In genomic region chr7:122575056-122575455, GRCm38 (mm10) we compare ENCODE assay signal across 23 mouse cellular contexts.
A peak's percentile ranks its signal among the peaks of the same experiment; 100 is the strongest.
DNase-seq lines count a peak whose midpoint lies in the region; ATAC-seq lines count a peak whose summit lies in the region.
"Had no signal": no experiment of that assay in that cellular context is flagged by ENCODE, and none has a peak within 500 bp of the region (broad histone marks: within the 10 kb centered on the region; RNA-seq: fewer than 3 reads in every experiment).

No protein-coding gene starts in this region.

- 0 out of 2 replicates have a peak, but pooled peaks have one; percentile 7 for ATAC-seq in frontal cortex, adult (ENCODE audit: low TSS enrichment)
- ATAC-seq in kidney, embryonic 15.5 days (replicated peaks; ENCODE audit: low FRiP score): no peak; the same call in 1 of the 2 replicates
- no peak for ATAC-seq in midbrain, embryonic 16.5 days
- ATAC-seq: CD4-positive, CD25-positive, alpha-beta regulatory T cell, adult 4 months; forebrain, embryonic 14.5 days; hindbrain, embryonic 16.5 days had no signal

- H3K27me3 ChIP-seq in kidney, embryonic 15.5 days: no peaks in the 10 kb centered on the region
- no peaks in the 10 kb centered on the region for H3K27me3 ChIP-seq in midbrain, embryonic 10.5 days (ENCODE audit: low read depth, poor library complexity, severe bottlenecking)
- H3K27me3 ChIP-seq in midbrain, embryonic 16.5 days (ENCODE audit: control insufficient read depth, insufficient read depth, low read depth, low read length): no peaks in the 10 kb centered on the region
- H3K27me3 ChIP-seq: embryonic facial prominence, embryonic 15.5 days; heart, embryonic 12.5 days; hindbrain, embryonic 12.5 days had no signal

- WGBS in kidney, embryonic 15.5 days: 85% methylated on average over 5 of the region's 5 CpGs
- 93% methylated on average over 5 of the region's 5 CpGs for WGBS in midbrain, embryonic 10.5 days
- 92% methylated on average over 5 of the region's 5 CpGs for WGBS in midbrain, embryonic 16.5 days

- no peak overlapping the region for H3K9ac ChIP-seq in kidney, embryonic 15.5 days
- H3K9ac ChIP-seq in midbrain, embryonic 16.5 days (ENCODE audit: low read depth, low read length): no peak overlapping the region
- H3K9ac ChIP-seq: embryonic facial prominence, embryonic 15.5 days; heart, embryonic 12.5 days; hindbrain, embryonic 12.5 days had no signal

- H3K9me3 ChIP-seq in kidney, embryonic 15.5 days (replicated peaks): no peaks in the 10 kb centered on the region
- H3K9me3 ChIP-seq in midbrain, embryonic 10.5 days (replicated peaks): no peaks in the 10 kb centered on the region
- no peaks in the 10 kb centered on the region for H3K9me3 ChIP-seq in midbrain, embryonic 16.5 days (replicated peaks; ENCODE audit: control insufficient read depth, low read length, poor library complexity, severe bottlenecking)
- H3K9me3 ChIP-seq: embryonic facial prominence, embryonic 15.5 days; forebrain, embryonic 10.5 days; heart, embryonic 12.5 days; hindbrain, embryonic 12.5 days had no signal

- H3K4me2 ChIP-seq in kidney, embryonic 15.5 days: no peak overlapping the region
- H3K4me2 ChIP-seq in midbrain, embryonic 16.5 days (ENCODE audit: low read length): no peak overlapping the region
- H3K4me2 ChIP-seq: embryonic facial prominence, embryonic 15.5 days; heart, embryonic 12.5 days; hindbrain, embryonic 12.5 days had no signal

- no peak overlapping the region for H3K4me3 ChIP-seq in kidney, embryonic 15.5 days (replicated peaks)
- no peak overlapping the region for H3K4me3 ChIP-seq in midbrain, embryonic 10.5 days
- H3K4me3 ChIP-seq in midbrain, embryonic 16.5 days (ENCODE audit: low read depth, low read length): no peak overlapping the region
- H3K4me3 ChIP-seq: embryonic facial prominence, embryonic 15.5 days; erythroblast, embryonic 14.5 days; forebrain, embryonic 10.5 days; heart, adult 2 months; heart, embryonic 12.5 days; hindbrain, embryonic 12.5 days had no signal

- H3K36me3 ChIP-seq in kidney, embryonic 15.5 days: no peaks in the 10 kb centered on the region
- H3K36me3 ChIP-seq in midbrain, embryonic 10.5 days: no peaks in the 10 kb centered on the region
- H3K36me3 ChIP-seq in midbrain, embryonic 16.5 days (ENCODE audit: control insufficient read depth, insufficient read depth, low read length): no peaks in the 10 kb centered on the region
- H3K36me3 ChIP-seq: embryonic facial prominence, embryonic 15.5 days; forebrain, embryonic 10.5 days; G1E; heart, embryonic 12.5 days; hindbrain, embryonic 12.5 days had no signal

- DNase-seq in frontal cortex, postnatal 25 days (ENCODE audit: low spot score in 2 of 2): no peak
- DNase-seq in kidney, postnatal 36 days: no peak
- no peak for DNase-seq in midbrain, embryonic 10.5 days (ENCODE audit: low spot score)
- DNase-seq in cerebellum, adult 8-10 months: no peak
- DNase-seq: adrenal gland, postnatal 10 days; B cell, adult 2 months; cerebellum, adult 11-12 months; cerebellum, adult 9-11 months; cerebellum, postnatal 36 days; gastrocnemius, postnatal 10 days; heart, adult 2 months had no signal

- no peaks in the 10 kb centered on the region for H3K4me1 ChIP-seq in kidney, embryonic 15.5 days
- peaks cover 6% of the 10 kb centered on the region for H3K4me1 ChIP-seq in midbrain, embryonic 10.5 days
- no peaks in the 10 kb centered on the region for H3K4me1 ChIP-seq in midbrain, embryonic 16.5 days (ENCODE audit: control insufficient read depth, insufficient read depth, low read length)
- H3K4me1 ChIP-seq: hindbrain, embryonic 12.5 days had no signal

- 0 out of 2 replicates have a peak overlapping the region, but pooled peaks have one; percentile 18 for H3K27ac ChIP-seq in kidney, embryonic 15.5 days
- 0 out of 2 replicates have a peak overlapping the region, but pooled peaks have one; percentile 17 for H3K27ac ChIP-seq in midbrain, embryonic 10.5 days (replicated peaks)
- H3K27ac ChIP-seq in midbrain, embryonic 16.5 days (ENCODE audit: low read length): no peak overlapping the region
- H3K27ac ChIP-seq: embryonic facial prominence, embryonic 15.5 days; forebrain, embryonic 10.5 days; heart, adult 2 months; hindbrain, embryonic 12.5 days had no signal
